In the genomic region with DNA sequence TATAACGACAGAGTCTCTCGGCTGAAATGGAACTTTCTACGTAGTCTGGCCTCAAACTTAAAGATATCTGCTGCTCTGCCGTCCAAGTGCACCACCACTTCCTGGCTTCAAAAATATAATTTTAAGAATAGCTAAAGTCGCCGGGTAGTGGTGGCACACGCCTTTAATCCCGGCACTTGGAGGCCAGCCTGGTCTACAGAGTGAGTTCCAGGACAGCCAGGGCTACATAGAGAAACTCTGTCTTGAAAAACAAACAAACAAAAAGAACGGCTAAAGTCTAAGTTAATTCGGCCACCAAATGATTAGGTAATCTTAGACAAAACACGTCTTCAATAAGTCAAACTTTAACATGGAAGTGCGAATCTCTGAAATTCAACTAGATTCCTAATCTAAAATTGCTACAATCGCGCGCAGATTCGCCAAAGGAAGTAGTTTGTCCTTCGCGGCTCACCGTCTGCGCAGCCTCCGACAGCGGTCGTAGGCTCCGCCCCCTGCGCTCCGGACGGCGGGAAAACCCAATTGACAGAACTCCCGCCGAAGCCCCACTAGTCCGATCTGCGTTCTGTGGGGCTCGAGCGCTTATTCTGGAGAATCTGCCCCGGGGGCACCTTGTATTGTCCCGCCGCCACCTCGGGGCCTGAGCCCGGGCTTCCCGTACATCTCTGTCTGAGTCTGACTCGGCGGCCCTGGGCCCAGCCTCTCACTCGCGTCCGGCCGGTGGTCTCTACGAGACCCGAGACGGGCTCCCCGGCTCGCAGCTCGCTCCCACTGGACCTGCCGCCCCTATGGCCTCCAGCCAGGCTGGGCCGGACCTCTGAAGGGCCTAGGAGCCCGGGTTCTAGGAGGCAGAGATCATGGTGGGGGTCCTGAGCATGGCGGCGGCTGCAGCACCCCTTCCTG, we compare ENCODE assay signal across 8 mouse cellular contexts. TPM values are rescaled to one million over a fixed set of nuclear protein-coding genes. Genes with fewer than 3 reads are reported as not detected.
DNase-seq lines count a peak whose midpoint lies in the region; ATAC-seq and TF ChIP-seq lines count a peak whose summit lies in the region.

A gene (plus strand): TSS at position 484 of the 900 bp plus-strand sequence.

- H3K36me3 ChIP-seq in heart, embryonic 11.5 days (ENCODE audit: control insufficient read depth, insufficient read depth, low read length) = no peaks in the 10 kb centered on the region
- H3K36me3 ChIP-seq in kidney, embryonic 16.5 days (ENCODE audit: insufficient read depth, low read length) = no peaks in the 10 kb centered on the region
- no peaks in the 10 kb centered on the region for H3K36me3 ChIP-seq in liver, adult 2 months (ENCODE audit: control insufficient read depth, insufficient read depth, low read length)
- H3K36me3 ChIP-seq in myocyte (ENCODE audit: control insufficient read depth, insufficient read depth) = no peaks in the 10 kb centered on the region
- no peaks in the 10 kb centered on the region for H3K36me3 ChIP-seq in splenic B cell, adult 2 months (ENCODE audit: control insufficient read depth, insufficient read depth, low read length, poor library complexity, severe bottlenecking)

- peak within 1 kb of the TSS; percentile 100 for H3K4me3 ChIP-seq in heart, embryonic 11.5 days (ENCODE audit: low read depth, low read length)
- H3K4me3 ChIP-seq in kidney, embryonic 16.5 days (ENCODE audit: low read length) = peak within 1 kb of the TSS; percentile 68
- H3K4me3 ChIP-seq in liver, adult 2 months (ENCODE audit: insufficient read depth, low read depth, low read length) = peak within 1 kb of the TSS; percentile 83
- H3K4me3 ChIP-seq in myocyte = peak within 1 kb of the TSS; percentile 67

- no peaks in the 10 kb centered on the region for H3K9me3 ChIP-seq in heart, embryonic 11.5 days (replicated peaks; ENCODE audit: control insufficient read depth, low read length)
- H3K9me3 ChIP-seq in kidney, embryonic 16.5 days (ENCODE audit: low read length) = no peaks in the 10 kb centered on the region

- no peaks in the 10 kb centered on the region for H3K27me3 ChIP-seq in heart, embryonic 11.5 days (ENCODE audit: control insufficient read depth, insufficient read depth, low read length)
- H3K27me3 ChIP-seq in kidney, embryonic 16.5 days (ENCODE audit: insufficient read depth, low read length) = no peaks in the 10 kb centered on the region
- no peaks in the 10 kb centered on the region for H3K27me3 ChIP-seq in liver, adult 2 months (ENCODE audit: control insufficient read depth, insufficient read depth, low read length)
- H3K27me3 ChIP-seq in myocyte (ENCODE audit: control insufficient read depth, insufficient read depth, insufficient read length) = no peaks in the 10 kb centered on the region
- H3K27me3 ChIP-seq in splenic B cell, adult 2 months (ENCODE audit: control insufficient read depth, insufficient read depth, low read length, poor library complexity, severe bottlenecking) = no peaks in the 10 kb centered on the region

- ATAC-seq in erythroblast, adult 5-6 weeks (replicated peaks; ENCODE audit: low FRiP score, poor library complexity, severe bottlenecking) = peak; percentile 86
- peak; percentile 72; the same call in 1 of the 2 replicates for ATAC-seq in heart, embryonic 11.5 days (replicated peaks; ENCODE audit: insufficient number of reproducible peaks, low FRiP score, low TSS enrichment)
- peak; percentile 69 for ATAC-seq in kidney, embryonic 16.5 days (ENCODE audit: low FRiP score, low TSS enrichment)

- WGBS in heart, embryonic 11.5 days (ENCODE audit: insufficient replicate concordance) = 4% methylated on average over 57 of the region's 57 CpGs
- WGBS in kidney, embryonic 16.5 days = 5% methylated on average over 57 of the region's 57 CpGs
- WGBS in liver, adult 2 months = 5% methylated on average over 57 of the region's 57 CpGs

- DNase-seq in B cell, adult 2 months = peak; percentile 88 to 90
- DNase-seq in brain, adult 2 months (ENCODE audit: low read depth, low spot score) = peak; percentile 93
- peak; percentile 91 for DNase-seq in liver, adult 2 months (ENCODE audit: extremely low read depth, low read depth, low spot score)
- peak; percentile 92 for DNase-seq in splenic B cell, adult 2 months (ENCODE audit: low read depth, low spot score)

- H3K27ac ChIP-seq in heart, embryonic 11.5 days (ENCODE audit: low read depth, low read length) = peak within 1 kb of the TSS; percentile 75
- H3K27ac ChIP-seq in kidney, embryonic 16.5 days (ENCODE audit: low read length) = no peak within 1 kb of the TSS; the same call in 1 of the 2 replicates
- H3K27ac ChIP-seq in liver, adult 2 months (replicated peaks; ENCODE audit: insufficient read depth, low read depth, low read length) = peak within 1 kb of the TSS; percentile 75

- H3ac ChIP-seq in myocyte (ENCODE audit: control insufficient read depth, insufficient read length) = peak within 1 kb of the TSS; percentile 7

- peak within 1 kb of the TSS; percentile 97 for H3K9ac ChIP-seq in heart, embryonic 11.5 days (ENCODE audit: low read depth, low read length)
- peak within 1 kb of the TSS; percentile 87 for H3K9ac ChIP-seq in kidney, embryonic 16.5 days (replicated peaks; ENCODE audit: low read length)
- peak within 1 kb of the TSS; percentile 84 for H3K9ac ChIP-seq in liver, adult 2 months (ENCODE audit: low read depth, low read length)

- TF ChIP-seq CTCF in liver, adult 2 months (IDR thresholded peaks at IDR 0.05; ENCODE audit: low read depth, low read length) = no peak

- 0 out of 2 replicates have a peak, but pooled peaks cover 3% of the 10 kb centered on the region for H3K79me2 ChIP-seq in liver, adult 2 months (ENCODE audit: control insufficient read depth, insufficient read depth, low read length)
- H3K79me2 ChIP-seq in myocyte (ENCODE audit: control insufficient read depth, insufficient read depth) = peaks cover 32% of the 10 kb centered on the region

- no peaks in the 10 kb centered on the region; the same call in 1 of the 2 replicates for H3K4me1 ChIP-seq in heart, embryonic 11.5 days (ENCODE audit: control insufficient read depth, insufficient read depth, low read length)
- H3K4me1 ChIP-seq in kidney, embryonic 16.5 days (ENCODE audit: insufficient read depth, low read length) = peaks cover 8% of the 10 kb centered on the region; the same call in 1 of the 2 replicates
- H3K4me1 ChIP-seq in liver, adult 2 months (ENCODE audit: control insufficient read depth, insufficient read depth, low read length) = peaks cover 9% of the 10 kb centered on the region; the same call in 1 of the 2 replicates

- H3K4me2 ChIP-seq in heart, embryonic 11.5 days = peak within 1 kb of the TSS; percentile 66
- peak within 1 kb of the TSS; percentile 74 for H3K4me2 ChIP-seq in kidney, embryonic 16.5 days (replicated peaks; ENCODE audit: low read depth, low read length)
- H3K4me2 ChIP-seq in myocyte (ENCODE audit: low read depth) = peak within 1 kb of the TSS; percentile 88

- TF ChIP-seq POLR2A in liver, adult 2 months (IDR thresholded peaks at IDR 0.05; ENCODE audit: extremely low read depth, insufficient read depth, low read length) = no peak
- no peak for TF ChIP-seq POLR2A in myocyte (IDR thresholded peaks at IDR 0.05; ENCODE audit: insufficient read length, low read depth)

TF ChIP-seq in myocyte, 11 proteins besides CTCF, POLR2A, EP300 and RAD21:
- TF ChIP-seq MYOD1 (IDR thresholded peaks at IDR 0.05; ENCODE audit: control insufficient read depth in 1 of 3, insufficient read length in 2 of 3, low read depth in 2 of 3) = peak in 1 of 3 experiments; percentile 5
- TF ChIP-seq SRF (IDR thresholded peaks at IDR 0.05; ENCODE audit: control insufficient read depth, insufficient read length, low read depth) = no peak
- peak; percentile 98 for TF ChIP-seq E2F4 (IDR thresholded peaks at IDR 0.05; ENCODE audit: insufficient read depth)

RNA-seq across cellular contexts. Expression of the gene that starts here (rescaled TPM):
- 25.1 and 32.1 TPM in 2 replicates for total RNA-seq in erythroblast, adult 5-6 weeks (2015; ENCODE audit: low replicate concordance)
- 25.4 and 38.9 TPM in 2 replicates for total RNA-seq in erythroblast, adult 5-6 weeks (2017; ENCODE audit: low replicate concordance)
- polyA plus RNA-seq in heart, embryonic 11.5 days (2014; fragmentation: Nextera tagmentation; extraction: Ambion mirVana) = 8.1 and 8.9 TPM in 2 replicates
- 8.3 and 10.5 TPM in 2 replicates for polyA plus RNA-seq in kidney, embryonic 16.5 days (2015; fragmentation: Nextera tagmentation; extraction: Ambion mirVana)
- total RNA-seq in liver, adult 2 months (2014; rRNA removed) = 1.1 TPM in 2 replicates
- 0.12 and 0.15 TPM in 2 replicates for polyA plus RNA-seq in liver, adult 2 months (2012; rRNA removed)
- polyA plus RNA-seq in myocyte (2012; fragmentation: generic; extraction: Trizol) = 0.58 TPM

Comparison
In these comparisons a context has a peak if more than half of its experiments do, and no peak if none do; other contexts are left out.
1. RNA of the gene that starts here (total RNA-seq): 25.1 to 38.9 TPM in erythroblast, adult 5-6 weeks; 1.1 TPM in liver, adult 2 months; every median in the first group is over 10 times any median in the second.
2. Peak in every context shown above with its lines, with median percentiles within 50 percentile points of each other: DNase-seq, ATAC-seq, H3K4me2 ChIP-seq, H3K4me3 ChIP-seq and H3K9ac ChIP-seq.